Mouse (Mus musculus) stomach, embryonic 16.5 days (tissue): ENCODE measurements around the gene S100a7a. TPM values are rescaled to one million over a fixed set of nuclear protein-coding genes. Genes with fewer than 3 reads are reported as not detected.
A peak's percentile ranks its signal among the peaks of the same experiment; 100 is the strongest.

ENCODE experiments used
- ATAC-seq: fragments of 200-750 bp; cut with Nextera tagmentation; 2 replicates; pipeline ENCODE4 v1.8.0; 2017; ENCODE audit warnings: moderate number of reproducible peaks, moderate TSS enrichment; ENCODE audit not compliant: insufficient read depth, low FRiP score
- H3K27ac ChIP-seq: fragments of 300-500 bp; sonication (generic); 2 replicates; pipeline ENCODE4 v1.5.1; 2014; ENCODE audit warnings: low read length
- H3K27me3 ChIP-seq: fragments of 300-500 bp; sonication (generic); 2 replicates; pipeline ENCODE4 v1.6.1; 2014; ENCODE audit warnings: low read length, control low read depth, mixed read lengths; ENCODE audit not compliant: control insufficient read depth, insufficient read depth
- H3K36me3 ChIP-seq: fragments of 300-500 bp; sonication (generic); 2 replicates; pipeline ENCODE4 v1.6.1; 2014; ENCODE audit warnings: low read length; ENCODE audit not compliant: control insufficient read depth, insufficient read depth
- H3K4me1 ChIP-seq: fragments of 300-500 bp; sonication (generic); 2 replicates; pipeline ENCODE4 v1.6.1; 2014; ENCODE audit warnings: low read length, control low read depth, mixed read lengths; ENCODE audit not compliant: control insufficient read depth, insufficient read depth
- H3K4me2 ChIP-seq: fragments of 300-500 bp; sonication (generic); 2 replicates; pipeline ENCODE4 v1.6.1; 2014; ENCODE audit warnings: low read depth, low read length, mixed read lengths
- H3K4me3 ChIP-seq: fragments of 300-500 bp; sonication (generic); replicated peaks from 2 replicates; pipeline ENCODE4 v1.5.1; 2014; ENCODE audit warnings: mild to moderate bottlenecking, low read length
- H3K9ac ChIP-seq: fragments of 300-500 bp; sonication (generic); 2 replicates; pipeline ENCODE4 v1.6.1; 2014; ENCODE audit warnings: low read length
- H3K9me3 ChIP-seq: fragments of 300-500 bp; sonication (generic); replicated peaks from 2 replicates; pipeline ENCODE4 v1.6.1; 2016; ENCODE audit warnings: low read length, control low read depth; ENCODE audit not compliant: control insufficient read depth
- WGBS: fragments of 180-500 bp; shearing (Covaris S2); extraction: QIAGEN DNeasy Blood & Tissue Kit; methylation state at CpG from one replicate; pipeline ENCODE4 v1.1.7; 2014; 5-methylcytosine and 5-hydroxymethylcytosine counted together
- polyA plus RNA-seq: library from polyadenylated mRNA; unstranded; fragments of >200 nt; fragmentation: Nextera tagmentation; extraction: Ambion mirVana; gene quantifications from 2 replicates; pipeline ENCODE4 v1.2.1, GENCODE M21; 2015

S100a7a gene
- polyA plus RNA-seq, 1 experiment from 2014 or later = 9.8 TPM

- H3K9me3 ChIP-seq = no peaks in the 10 kb centered on the region
- peaks cover 22% of the 10 kb centered on the region for H3K4me1 ChIP-seq
- ATAC-seq = peak; percentile 23; the same call in 1 of the 2 replicates
- H3K27me3 ChIP-seq = no peaks in the 10 kb centered on the region
- WGBS = 12% methylated on average over 2 of the region's 2 CpGs
- H3K36me3 ChIP-seq = no peaks in the 10 kb centered on the region
- no peak overlapping the region for H3K4me2 ChIP-seq
- H3K27ac ChIP-seq = peak overlapping the region; percentile 75
- H3K9ac ChIP-seq = peak overlapping the region; percentile 25; the same call in 1 of the 2 replicates
- no peak overlapping the region for H3K4me3 ChIP-seq
These were observed 30.3 kb upstream of the S100a7a start for GRCm38 (mm10) chr3:90623435-90624071.

- Histone ChIP-seq H3K4me1 (peaks cover 22% of the 10 kb centered on the region), H3K27ac (peak overlapping the region; percentile 95), H3K4me2 (no peak overlapping the region), H3K36me3 (no peaks in the 10 kb centered on the region), H3K4me3 (no peak overlapping the region), H3K27me3 (no peaks in the 10 kb centered on the region), H3K9me3 (no peaks in the 10 kb centered on the region), H3K9ac (no peak overlapping the region)
- ATAC-seq = no peak
- 70% methylated on average over 5 of the region's 5 CpGs for WGBS
These were observed 28.3 kb upstream of the S100a7a start for GRCm38 (mm10) chr3:90625496-90625895.

- no peaks in the 10 kb centered on the region for H3K27me3 ChIP-seq
- no peaks in the 10 kb centered on the region for H3K9me3 ChIP-seq
- H3K9ac ChIP-seq = peak overlapping the region; percentile 23; the same call in 1 of the 2 replicates
- H3K27ac ChIP-seq = peak overlapping the region; percentile 95
- peak overlapping the region; percentile 2; the same call in 1 of the 2 replicates for H3K4me3 ChIP-seq
- no peaks in the 10 kb centered on the region for H3K36me3 ChIP-seq
- 39% methylated on average over 9 of the region's 9 CpGs for WGBS
- peak; percentile 71 for ATAC-seq
- H3K4me1 ChIP-seq = peaks cover 22% of the 10 kb centered on the region
- H3K4me2 ChIP-seq = peak overlapping the region; percentile 7; the same call in 1 of the 2 replicates
These were observed 27.4 kb upstream of the S100a7a start for GRCm38 (mm10) chr3:90626266-90627021.

GRCm38 (mm10) chr3:90627366-90627765, 26.5 kb upstream of the S100a7a start:
- H3K4me2 ChIP-seq = peak overlapping the region; percentile 7; the same call in 1 of the 2 replicates
- H3K4me3 ChIP-seq = no peak overlapping the region

GRCm38 (mm10) chr3:90627807-90628206, 26.0 kb upstream of the S100a7a start:
- H3K4me3 ChIP-seq = no peak overlapping the region
- no peak overlapping the region for H3K9ac ChIP-seq
- H3K36me3 ChIP-seq = no peaks in the 10 kb centered on the region
- no peaks in the 10 kb centered on the region for H3K9me3 ChIP-seq
- ATAC-seq = no peak
- H3K4me1 ChIP-seq = peaks cover 22% of the 10 kb centered on the region
- 0 out of 2 replicates have a peak overlapping the region, but pooled peaks have one; percentile 94 for H3K27ac ChIP-seq
- no peak overlapping the region for H3K4me2 ChIP-seq
- H3K27me3 ChIP-seq = no peaks in the 10 kb centered on the region
- 59% methylated on average over 4 of the region's 4 CpGs for WGBS

More at GRCm38 (mm10) chr3:90627366-90627765, 26.5 kb upstream of the S100a7a start:
- Histone ChIP-seq H3K27me3 (no peaks in the 10 kb centered on the region), H3K36me3 (no peaks in the 10 kb centered on the region), H3K4me1 (peaks cover 22% of the 10 kb centered on the region), H3K27ac (peak overlapping the region; percentile 94), H3K9ac (peak overlapping the region; percentile 44; the same call in 1 of the 2 replicates), H3K9me3 (no peaks in the 10 kb centered on the region)
- ATAC-seq = no peak
- 80% methylated on average over 5 of the region's 5 CpGs for WGBS

- no peak overlapping the region for H3K9ac ChIP-seq
- peak overlapping the region; percentile 30; the same call in 1 of the 2 replicates for H3K27ac ChIP-seq
- 72% methylated on average over 2 of the region's 2 CpGs for WGBS
- no peaks in the 10 kb centered on the region for H3K9me3 ChIP-seq
- H3K4me3 ChIP-seq = no peak overlapping the region
- ATAC-seq = peak; percentile 38
- H3K4me2 ChIP-seq = no peak overlapping the region
- H3K27me3 ChIP-seq = no peaks in the 10 kb centered on the region
- no peaks in the 10 kb centered on the region for H3K36me3 ChIP-seq
- peaks cover 8% of the 10 kb centered on the region for H3K4me1 ChIP-seq
These were observed 24.5 kb upstream of the S100a7a start for GRCm38 (mm10) chr3:90629298-90629697.

GRCm38 (mm10) chr3:90631984-90632383, 21.8 kb upstream of the S100a7a start:
- no peaks in the 10 kb centered on the region for H3K9me3 ChIP-seq
- no peaks in the 10 kb centered on the region for H3K27me3 ChIP-seq
- no peak overlapping the region for H3K4me3 ChIP-seq
- 78% methylated on average over 2 of the region's 2 CpGs for WGBS
- ATAC-seq = no peak
- H3K36me3 ChIP-seq = no peaks in the 10 kb centered on the region
- no peak overlapping the region for H3K9ac ChIP-seq
- no peaks in the 10 kb centered on the region; the same call in 1 of the 2 replicates for H3K4me1 ChIP-seq
- no peak overlapping the region for H3K27ac ChIP-seq
- H3K4me2 ChIP-seq = no peak overlapping the region

GRCm38 (mm10) chr3:90638511-90639275, 15.1 kb upstream of the S100a7a start:
- H3K4me1 ChIP-seq = no peaks in the 10 kb centered on the region
- H3K27ac ChIP-seq = no peak overlapping the region
- no peaks in the 10 kb centered on the region for H3K27me3 ChIP-seq
- no peak overlapping the region for H3K4me2 ChIP-seq
- H3K4me3 ChIP-seq = no peak overlapping the region
- WGBS = 33% methylated on average over 1 of the region's 1 CpGs
- H3K9me3 ChIP-seq = no peaks in the 10 kb centered on the region
- no peak for ATAC-seq
- H3K9ac ChIP-seq = no peak overlapping the region
- no peaks in the 10 kb centered on the region for H3K36me3 ChIP-seq
